Mouse (Mus musculus) testis, adult 2 months (tissue): ENCODE measurements around the gene Stt3a. TPM values are rescaled to one million over a fixed set of nuclear protein-coding genes. Genes with fewer than 3 reads are reported as not detected.

Source experiments
- H3K27ac ChIP-seq: fragments of 200-500 bp; 2 replicates; pipeline ENCODE4 v1.5.1; 2012; ENCODE audit warnings: low read depth, low read length; ENCODE audit not compliant: control insufficient read depth, insufficient read depth
- H3K27me3 ChIP-seq: fragments of 200-500 bp; 2 replicates; pipeline ENCODE4 v1.6.1; 2012; ENCODE audit warnings: mild to moderate bottlenecking, low read length, moderate library complexity; ENCODE audit not compliant: control insufficient read depth, insufficient read depth
- H3K36me3 ChIP-seq: fragments of 200-500 bp; 2 replicates; pipeline ENCODE4 v1.6.1; 2012; ENCODE audit warnings: mild to moderate bottlenecking, low read length; ENCODE audit not compliant: control insufficient read depth, insufficient read depth
- H3K4me1 ChIP-seq: fragments of 200-500 bp; 2 replicates; pipeline ENCODE4 v1.6.1; 2012; ENCODE audit warnings: low read length; ENCODE audit not compliant: control insufficient read depth, insufficient read depth
- H3K4me3 ChIP-seq: fragments of 200-500 bp; 2 replicates; pipeline ENCODE4 v1.5.1; 2012; ENCODE audit warnings: low read depth, mild to moderate bottlenecking, low read length, moderate library complexity, mixed read lengths; ENCODE audit not compliant: control insufficient read depth
- CTCF ChIP-seq: fragments of 200-500 bp; IDR thresholded peaks from 2 replicates; pipeline ENCODE4 v1.5.1; 2012; ENCODE audit warnings: low read depth, mild to moderate bottlenecking, inconsistent platforms, low read length, moderate library complexity; ENCODE audit not compliant: control insufficient read depth, insufficient read depth, insufficient replicate concordance
- POLR2A ChIP-seq: fragments of 200-500 bp; IDR thresholded peaks from 2 replicates; pipeline ENCODE4 v1.6.1; 2012; ENCODE audit warnings: low read depth, mild to moderate bottlenecking, inconsistent platforms, low read length, moderate library complexity; ENCODE audit not compliant: control insufficient read depth
- polyA plus RNA-seq: library from polyadenylated mRNA; depleted of rRNA; stranded (reverse); fragments of >200 nt; gene quantifications from 2 replicates; pipeline ENCODE4 v1.2.3, GENCODE M21; 2012

The Stt3a gene
- polyA plus RNA-seq, 1 experiment, result 247 TPM

DNA sequence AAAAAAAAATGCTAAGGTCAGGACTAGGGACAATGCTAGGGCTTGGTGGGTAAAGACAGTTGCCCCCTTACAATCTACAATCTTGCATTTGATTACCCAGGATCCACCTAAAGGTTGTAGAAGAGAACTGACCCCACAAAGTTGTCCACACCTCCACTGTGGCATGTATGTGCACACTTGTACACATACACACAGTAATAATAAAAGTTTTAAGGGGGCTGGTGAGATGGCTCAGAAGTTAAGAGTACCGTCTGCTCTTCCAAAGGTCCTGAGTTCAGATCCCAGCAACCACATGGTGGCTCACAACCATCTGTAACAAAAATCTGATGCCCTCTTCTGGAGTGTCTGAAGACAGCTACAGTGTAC lies 1.6 kb upstream of the Stt3a start:
- Histone ChIP-seq H3K27me3 (no peaks in the 10 kb centered on the region), H3K4me1 (peaks cover 2% of the 10 kb centered on the region; the same call in 1 of the 2 replicates), H3K36me3 (no peaks in the 10 kb centered on the region), H3K27ac (0 out of 2 replicates have a peak overlapping the region, but pooled peaks have one; percentile 13), H3K4me3 (no peak overlapping the region; the same call in 1 of the 2 replicates)
- TF ChIP-seq CTCF (no peak), POLR2A (no peak)

DNA sequence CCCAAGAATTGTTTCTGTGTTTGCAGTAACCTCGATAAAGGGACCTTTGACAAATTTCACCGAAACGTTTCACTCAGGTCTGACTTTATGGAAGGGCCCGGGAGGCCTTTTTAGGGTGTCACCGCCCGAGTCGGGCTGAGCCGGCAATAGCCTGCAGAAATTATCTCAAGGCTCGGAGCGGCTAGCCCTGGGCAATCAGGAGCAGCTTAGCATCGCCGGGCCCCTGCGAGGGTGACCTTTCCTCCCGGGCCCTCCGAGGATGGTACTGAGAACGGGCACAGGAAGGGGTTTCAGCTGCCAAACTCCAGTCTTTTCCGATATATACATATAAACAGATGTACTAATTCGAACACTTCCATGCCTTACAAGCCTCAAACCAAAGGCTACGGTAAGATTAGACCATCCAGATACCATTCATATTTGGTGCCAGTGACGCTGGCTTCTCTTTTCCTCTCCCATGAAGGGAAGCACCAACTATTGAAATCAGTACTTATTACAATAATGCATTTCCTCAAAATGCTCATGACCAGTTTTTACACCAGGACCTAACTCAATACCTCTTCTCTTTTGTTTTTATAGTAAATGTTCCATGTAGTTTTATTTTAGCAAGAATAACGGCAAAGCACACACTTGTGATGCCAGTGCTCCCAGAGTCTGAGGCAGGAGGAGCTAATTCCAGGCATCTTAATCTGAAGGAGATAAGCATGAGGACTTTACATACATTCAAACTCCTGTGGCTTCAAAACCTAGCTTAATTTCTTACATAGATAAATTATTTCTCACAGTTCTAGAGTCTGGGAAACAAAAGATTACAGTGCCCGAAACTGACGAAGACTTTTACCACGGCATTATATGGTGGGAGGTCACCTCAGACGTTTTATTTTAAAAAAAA lies 923 bp upstream of the Stt3a start:
- H3K4me1 ChIP-seq, result peaks cover 2% of the 10 kb centered on the region; the same call in 1 of the 2 replicates
- no peak for TF ChIP-seq CTCF
- TF ChIP-seq POLR2A, result no peak
- H3K27ac ChIP-seq, result peak overlapping the region; percentile 92
- H3K27me3 ChIP-seq, result no peaks in the 10 kb centered on the region
- no peaks in the 10 kb centered on the region for H3K36me3 ChIP-seq
- H3K4me3 ChIP-seq, result peak overlapping the region; percentile 86

DNA sequence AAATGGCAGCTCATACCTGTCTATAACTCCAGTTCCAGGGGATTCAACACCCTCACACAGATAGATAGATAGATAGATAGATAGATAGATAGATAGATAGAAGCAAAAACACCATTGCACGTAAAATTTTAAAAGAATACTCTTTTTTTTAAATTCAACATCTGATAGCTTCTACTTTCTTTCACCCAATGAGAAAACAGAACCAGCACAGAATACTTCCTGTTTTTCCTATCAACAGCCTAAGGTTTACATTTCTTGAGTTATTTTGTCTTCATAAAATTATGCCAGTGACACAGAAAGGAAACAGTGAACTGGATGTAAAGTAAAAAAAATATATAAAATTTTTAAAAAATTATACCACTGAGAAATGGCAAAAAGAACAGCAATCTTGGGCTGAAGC lies 3.1 kb downstream of the Stt3a start:
- H3K4me1 ChIP-seq, result peaks cover 2% of the 10 kb centered on the region; the same call in 1 of the 2 replicates
- H3K27ac ChIP-seq, result no peak overlapping the region
- H3K27me3 ChIP-seq, result no peaks in the 10 kb centered on the region
- no peaks in the 10 kb centered on the region; the same call in 1 of the 2 replicates for H3K36me3 ChIP-seq
- TF ChIP-seq POLR2A, result no peak
- no peak for TF ChIP-seq CTCF
- no peak overlapping the region for H3K4me3 ChIP-seq

DNA sequence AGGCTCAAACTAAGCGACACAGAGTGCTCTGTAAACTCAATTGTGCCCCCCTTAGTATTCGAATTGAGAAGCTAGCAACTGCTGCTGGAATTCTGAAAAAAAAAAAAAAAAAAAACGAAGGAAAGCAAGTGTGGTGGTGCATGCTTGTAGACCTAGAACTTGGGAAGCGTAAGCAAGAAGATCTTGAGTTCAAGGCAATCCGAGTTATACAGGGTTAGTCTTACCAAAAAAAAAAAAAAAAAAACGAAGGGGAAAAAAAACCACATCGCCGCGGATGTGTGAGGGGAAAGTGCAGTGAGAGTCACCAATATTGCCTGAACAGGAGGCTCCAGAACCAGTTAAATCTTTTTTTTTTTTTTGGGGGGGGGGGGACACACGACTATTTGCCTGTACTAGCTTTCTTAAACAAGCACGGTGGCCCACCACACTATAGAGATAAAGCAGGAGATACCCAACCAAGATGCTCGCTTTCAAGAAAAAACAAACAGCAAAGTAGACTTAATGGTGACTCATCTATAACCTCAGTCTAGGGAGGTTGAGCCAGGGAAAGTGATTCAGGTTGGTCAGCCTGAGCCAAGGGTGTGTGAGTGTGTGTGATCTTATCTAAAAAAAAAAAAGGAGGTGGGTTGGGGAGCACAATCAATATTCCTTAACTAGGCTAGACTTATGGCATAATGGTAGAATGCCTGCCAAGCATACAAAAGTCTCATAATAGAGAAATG lies 40.3 kb downstream of the Stt3a start, which contains the start of gene Chek1:
Gene Chek1, minus strand, starts transcription at position 32 of the 722 bp plus-strand sequence.
- peak within 1 kb of the TSS; percentile 93 for H3K4me3 ChIP-seq
- H3K36me3 ChIP-seq, result no peaks in the 10 kb centered on the region
- TF ChIP-seq CTCF, result no peak
- TF ChIP-seq POLR2A, result no peak

DNA sequence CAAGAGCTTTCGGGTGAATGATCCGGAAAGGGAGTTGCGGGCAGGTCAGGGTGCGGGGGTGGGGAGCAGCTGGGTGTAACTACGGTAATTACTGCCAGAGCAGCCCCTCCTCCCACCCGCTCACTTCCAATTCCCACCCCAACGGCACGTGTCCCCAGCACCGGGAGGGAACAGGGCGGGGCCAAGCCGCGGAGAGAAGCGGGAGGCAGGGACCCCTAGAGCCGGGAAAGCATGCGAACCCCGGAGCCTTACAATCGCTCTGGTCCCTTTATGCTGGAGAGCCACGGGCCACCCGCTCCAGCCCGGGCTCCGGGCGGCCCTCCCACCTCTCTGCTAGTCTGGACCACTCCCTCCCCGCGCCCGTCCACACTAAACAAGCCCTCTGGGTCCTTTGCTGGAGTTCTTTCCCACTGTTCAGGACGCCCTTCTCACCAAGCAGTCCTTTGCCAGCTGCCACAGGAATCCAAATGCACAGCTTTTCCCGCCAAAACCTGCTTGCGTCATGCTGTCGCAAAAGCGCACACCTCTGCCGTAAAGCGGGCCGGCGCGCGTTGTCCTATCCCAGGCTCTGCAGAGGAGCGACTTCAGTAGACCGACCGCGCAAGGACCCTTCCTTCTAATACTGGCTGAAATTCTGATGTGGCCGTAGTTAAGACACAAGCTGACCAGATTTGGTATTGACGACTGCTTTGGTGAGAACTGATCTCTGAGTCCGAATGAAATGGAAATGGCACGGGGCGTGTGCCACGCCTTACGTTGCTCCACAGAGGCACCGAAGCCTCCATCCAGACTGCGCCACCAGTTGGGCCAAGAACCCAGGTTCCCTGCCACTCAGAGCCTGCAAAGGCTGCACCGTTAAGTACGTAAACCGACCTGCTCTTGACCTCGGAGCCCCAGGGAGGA lies 41.1 kb downstream of the Stt3a start:
- Histone ChIP-seq H3K27me3 (no peaks in the 10 kb centered on the region), H3K4me1 (peaks cover 7% of the 10 kb centered on the region), H3K36me3 (no peaks in the 10 kb centered on the region), H3K4me3 (peak overlapping the region; percentile 93), H3K27ac (peak overlapping the region; percentile 85)
- TF ChIP-seq POLR2A (peak; percentile 42), CTCF (no peak)

More for the DNA sequence above, 40.3 kb downstream of the Stt3a start, which contains the start of gene Chek1:
- peaks cover 7% of the 10 kb centered on the region for H3K4me1 ChIP-seq
- H3K27me3 ChIP-seq, result no peaks in the 10 kb centered on the region
- peak within 1 kb of the TSS; percentile 85 for H3K27ac ChIP-seq

DNA sequence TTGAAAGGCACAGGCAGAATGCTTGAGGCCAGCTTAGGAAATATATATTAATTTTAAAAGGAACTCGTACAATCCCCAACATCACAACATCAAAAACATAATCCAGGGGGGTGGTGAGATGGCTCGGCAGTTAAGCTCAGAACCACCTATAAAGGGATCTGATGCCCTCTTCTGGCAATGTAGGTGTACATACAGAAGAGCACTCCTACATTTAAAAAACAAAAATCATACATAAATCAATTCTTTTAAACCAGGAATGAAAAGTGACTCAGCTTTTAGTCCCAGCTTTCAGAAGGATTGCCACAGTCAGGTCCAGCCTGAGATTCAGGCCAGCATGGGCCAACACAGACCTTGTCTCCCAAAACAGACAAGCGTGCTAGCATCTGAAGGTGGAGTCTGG lies 50.9 kb downstream of the Stt3a start:
- Histone ChIP-seq H3K27ac (no peak overlapping the region), H3K4me1 (no peaks in the 10 kb centered on the region), H3K27me3 (no peaks in the 10 kb centered on the region), H3K4me3 (no peak overlapping the region), H3K36me3 (no peaks in the 10 kb centered on the region)
- TF ChIP-seq POLR2A (no peak), CTCF (no peak)
